ENCODE assay signal across 8 mouse cellular contexts in the genomic region with DNA sequence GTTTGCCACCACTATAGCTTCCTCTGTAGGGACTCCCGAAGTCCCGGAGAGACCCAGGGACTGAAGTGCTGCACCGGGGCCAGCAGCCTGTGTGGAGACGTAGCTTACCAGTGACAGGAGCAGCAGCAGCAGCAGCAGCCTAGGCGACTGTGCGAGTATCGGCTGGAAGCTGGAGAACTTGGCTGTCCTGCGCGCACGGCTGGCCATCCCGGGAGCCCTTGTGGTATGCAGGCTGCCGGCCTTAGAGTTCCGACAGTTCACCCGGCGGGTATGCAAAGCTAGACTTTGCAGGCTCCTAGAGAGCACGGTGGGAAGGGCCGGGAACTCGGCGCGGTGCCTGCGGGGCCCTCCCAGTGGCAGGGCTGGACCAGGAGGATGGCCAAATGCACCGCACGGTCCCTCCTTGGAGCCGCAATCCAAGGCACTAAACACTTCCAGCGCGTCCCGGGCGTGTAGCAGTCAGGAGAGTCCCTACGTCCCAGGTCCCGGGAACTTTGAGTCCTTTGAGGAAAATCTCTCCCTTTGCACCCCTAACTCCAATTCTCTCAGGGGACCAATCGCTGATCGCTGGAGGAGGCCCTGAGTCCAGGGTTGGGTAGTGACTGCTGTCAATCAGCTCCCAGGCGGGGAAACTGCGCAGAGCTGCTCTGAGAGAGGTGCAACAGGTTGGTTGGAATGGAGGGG. TPM values are rescaled to one million over a fixed set of nuclear protein-coding genes. Genes with fewer than 3 reads are reported as not detected.
DNase-seq lines count a peak whose midpoint lies in the region; ATAC-seq and TF ChIP-seq lines count a peak whose summit lies in the region.

A gene (minus strand): TSS at position 478 of the 684 bp plus-strand sequence.

- intact Hi-C loops in left cerebral cortex, postnatal 10 days (cut with DNase I), result loop anchor here (5.0 to 10.0 kb wide), 2 partner anchors 70 to 132 kb away; no protein-coding TSS in a partner anchor

- no peak within 1 kb of the TSS for H3K27ac ChIP-seq in hindbrain, embryonic 15.5 days (replicated peaks)
- H3K27ac ChIP-seq in small intestine, adult 2 months (ENCODE audit: insufficient read depth, low read depth, low read length), result no peak within 1 kb of the TSS

- peak; percentile 91 for ATAC-seq in hindbrain, embryonic 15.5 days (ENCODE audit: low FRiP score, low read depth)
- peak; percentile 34 for ATAC-seq in megakaryocyte progenitor cell, adult 5-6 weeks (replicated peaks; ENCODE audit: poor library complexity)

- no peaks in the 10 kb centered on the region for H3K36me3 ChIP-seq in hindbrain, embryonic 15.5 days
- H3K36me3 ChIP-seq in small intestine, adult 2 months (ENCODE audit: control insufficient read depth, insufficient read depth, low read length), result no peaks in the 10 kb centered on the region

- H3K27me3 ChIP-seq in hindbrain, embryonic 15.5 days, result peaks cover 25% of the 10 kb centered on the region
- H3K27me3 ChIP-seq in small intestine, adult 2 months (ENCODE audit: control insufficient read depth, insufficient read depth, low read length), result peaks cover 4% of the 10 kb centered on the region; the same call in 1 of the 2 replicates

- TF ChIP-seq CTCF in small intestine, adult 2 months (IDR thresholded peaks at IDR 0.05; ENCODE audit: extremely low read depth, insufficient read length, insufficient replicate concordance, low read depth, low read length), result no peak

- no peak for TF ChIP-seq POLR2A in small intestine, adult 2 months (IDR thresholded peaks at IDR 0.05; ENCODE audit: low read depth, low read length)

- H3K9me3 ChIP-seq in hindbrain, embryonic 15.5 days, result 0 out of 2 replicates have a peak, but pooled peaks cover 6% of the 10 kb centered on the region

- H3K4me2 ChIP-seq in hindbrain, embryonic 15.5 days, result peak within 1 kb of the TSS; percentile 99

- H3K9ac ChIP-seq in hindbrain, embryonic 15.5 days, result peak within 1 kb of the TSS; percentile 52

- under 1% methylated on average over 34 of the region's 34 CpGs for WGBS in hindbrain, embryonic 15.5 days
- 1% methylated on average over 34 of the region's 34 CpGs for WGBS in small intestine, adult 2 months

- peak; percentile 88 for DNase-seq in Muller cell, postnatal 12 days (ENCODE audit: inconsistent ontology term)
- DNase-seq in brain, embryonic 18.5 days (ENCODE audit: low read depth, low spot score), result peak; percentile 66
- DNase-seq in gastrocnemius, postnatal 10 days, result peak; percentile 62
- DNase-seq in left cerebral cortex, postnatal 10 days (ENCODE audit: extremely low spot score in 1 of 2, low spot score in 2 of 2), result peak; percentile 71 to 77
- DNase-seq in T-cell, adult 2 months (ENCODE audit: low spot score), result no peak

- H3K4me3 ChIP-seq in hindbrain, embryonic 15.5 days, result peak within 1 kb of the TSS; percentile 47
- peak within 1 kb of the TSS; percentile 52 for H3K4me3 ChIP-seq in small intestine, adult 2 months (ENCODE audit: low read depth, low read length)

- H3K4me1 ChIP-seq in hindbrain, embryonic 15.5 days (replicated peaks), result peaks cover 30% of the 10 kb centered on the region
- no peaks in the 10 kb centered on the region; the same call in 1 of the 2 replicates for H3K4me1 ChIP-seq in small intestine, adult 2 months (ENCODE audit: control insufficient read depth, insufficient read depth, insufficient read length, low read length)

RNA-seq across cellular contexts. Expression of the gene that starts here (rescaled TPM):
- 10 to 100 TPM; 14.0 to 16.7 TPM for total RNA-seq in gastrocnemius, postnatal 10 days (2021)
- polyA plus RNA-seq in hindbrain, embryonic 15.5 days (2015; fragmentation: Nextera tagmentation; extraction: Ambion mirVana), result 1.6 and 2.0 TPM in 2 replicates
- total RNA-seq in left cerebral cortex, postnatal 10 days (2021), result 1 to 10 TPM; 5.2 to 6.2 TPM
- total RNA-seq in megakaryocyte progenitor cell, adult 5-6 weeks (2015), result not detected in 2 replicates
- total RNA-seq in megakaryocyte progenitor cell, adult 5-6 weeks (2017), result not detected in 2 replicates
- 1.1 and 2.1 TPM in 2 replicates for polyA plus RNA-seq in small intestine, adult 2 months (2012; rRNA removed)

Comparison
In these comparisons a context has a peak if more than half of its experiments do, and no peak if none do; other contexts are left out.
1. RNA of the gene that starts here (total RNA-seq): 14.0 to 16.7 TPM in gastrocnemius, postnatal 10 days and 5.2 to 6.2 TPM in left cerebral cortex, postnatal 10 days; not detected in megakaryocyte progenitor cell, adult 5-6 weeks; every median in the first group is over 4 times any median in the second.
2. Peak in ATAC-seq in megakaryocyte progenitor cell, adult 5-6 weeks; RNA of the gene not detected or under 1 TPM.